Mouse (Mus musculus) forebrain, embryonic 11.5 days (tissue): Measurements from ENCODE around the gene Dpm3. TPM values are rescaled to one million over a fixed set of nuclear protein-coding genes. Genes with fewer than 3 reads are reported as not detected.

Source experiments
- ATAC-seq: fragments of 200-750 bp; cut with Nextera tagmentation; replicated peaks from 2 replicates; pipeline ENCODE4 v1.8.0; 2017; ENCODE audit warnings: moderate TSS enrichment; ENCODE audit not compliant: low FRiP score
- DNase-seq: peaks from one replicate; pipeline ENCODE4 v3.0.0-alpha.2; 2017; ENCODE audit warnings: low spot score
- H3K27ac ChIP-seq: fragments of 300-500 bp; sonication (generic); 2 replicates; pipeline ENCODE4 v1.5.1; 2014; ENCODE audit warnings: low read depth, low read length
- H3K27me3 ChIP-seq: fragments of 300-500 bp; sonication (generic); 2 replicates; pipeline ENCODE4 v1.6.1; 2014; ENCODE audit warnings: mild to moderate bottlenecking, low read length, mixed read lengths; ENCODE audit not compliant: control insufficient read depth, insufficient read depth
- H3K36me3 ChIP-seq: fragments of 300-500 bp; sonication (generic); 2 replicates; pipeline ENCODE4 v1.6.1; 2014; ENCODE audit warnings: mild to moderate bottlenecking, low read length, moderate library complexity, mixed read lengths; ENCODE audit not compliant: control insufficient read depth, insufficient read depth
- H3K4me1 ChIP-seq: fragments of 300-500 bp; sonication (generic); replicated peaks from 2 replicates; pipeline ENCODE4 v1.6.1; 2014; ENCODE audit warnings: low read length, mixed read lengths; ENCODE audit not compliant: control insufficient read depth, insufficient read depth
- H3K4me2 ChIP-seq: fragments of 300-500 bp; sonication (generic); 2 replicates; pipeline ENCODE4 v1.6.1; 2014; ENCODE audit warnings: low read depth, mild to moderate bottlenecking, low read length, moderate library complexity, mixed read lengths; ENCODE audit not compliant: severe bottlenecking
- H3K4me3 ChIP-seq: fragments of 300-500 bp; sonication (generic); 2 replicates; pipeline ENCODE4 v1.5.1; 2014; ENCODE audit warnings: low read depth, low read length
- H3K9ac ChIP-seq: fragments of 300-500 bp; sonication (generic); 2 replicates; pipeline ENCODE4 v1.6.1; 2014; ENCODE audit warnings: low read length
- H3K9me3 ChIP-seq: fragments of 300-500 bp; sonication (generic); 2 replicates; pipeline ENCODE4 v1.6.1; 2016; ENCODE audit warnings: low read length, mixed read lengths; ENCODE audit not compliant: control insufficient read depth
- WGBS: fragments of 180-500 bp; shearing (Covaris S2); extraction: QIAGEN DNeasy Blood & Tissue Kit; methylation state at CpG from one replicate; pipeline ENCODE4 v1.1.7; 2014; 5-methylcytosine and 5-hydroxymethylcytosine counted together
- microRNA counts: library from miRNA; unstranded; fragments of <30 nt; microRNA quantifications from one replicate; lab custom pipeline; 2015
- microRNA-seq: library from miRNA; unstranded; fragments of <30 nt; microRNA quantifications from one replicate; pipeline ENCODE4, GENCODE M21; 2016; ENCODE audit not compliant: insufficient number of aligned reads
- polyA plus RNA-seq: library from polyadenylated mRNA; unstranded; fragments of >200 nt; fragmentation: Nextera tagmentation; extraction: Ambion mirVana; gene quantifications from 2 replicates; pipeline ENCODE4 v1.2.1, GENCODE M21; 2014

Dpm3 gene
- polyA plus RNA-seq, 1 experiment from 2014 or later, result 79.0 TPM

DNA sequence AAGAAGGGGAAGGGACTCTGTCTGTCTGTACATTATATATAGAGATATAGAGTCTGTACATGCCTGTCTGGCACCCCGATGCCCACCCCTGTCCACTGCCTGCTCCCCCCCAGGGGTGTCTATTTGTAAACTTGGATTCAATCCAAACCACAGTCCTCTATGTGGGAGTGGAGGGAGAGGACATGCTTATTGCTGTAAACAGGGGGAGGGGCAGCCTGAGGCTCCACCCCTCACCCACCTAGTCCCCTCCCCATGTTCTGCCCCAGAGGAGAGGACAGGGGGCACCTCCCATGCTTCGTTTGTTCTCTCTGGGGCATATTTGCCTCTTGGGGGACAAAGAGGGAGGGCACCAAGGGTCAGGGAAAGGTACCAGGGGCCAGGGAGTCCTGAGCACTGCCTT lies 55.6 kb downstream of the Dpm3 start:
- ATAC-seq (0 out of 2 replicates have a peak, but pooled peaks have one; percentile 7), DNase-seq (no peak)
- no peaks in the 10 kb centered on the region for H3K9me3 ChIP-seq
- peak overlapping the region; percentile 70 for H3K4me2 ChIP-seq
- H3K27me3 ChIP-seq, result peaks cover 31% of the 10 kb centered on the region
- H3K4me3 ChIP-seq, result no peak overlapping the region; the same call in 1 of the 2 replicates
- no peaks in the 10 kb centered on the region for H3K36me3 ChIP-seq
- H3K27ac ChIP-seq, result no peak overlapping the region
- peaks cover 21% of the 10 kb centered on the region for H3K4me1 ChIP-seq
- WGBS, result 49% methylated on average over 2 of the region's 2 CpGs
- peak overlapping the region; percentile 60 for H3K9ac ChIP-seq

DNA sequence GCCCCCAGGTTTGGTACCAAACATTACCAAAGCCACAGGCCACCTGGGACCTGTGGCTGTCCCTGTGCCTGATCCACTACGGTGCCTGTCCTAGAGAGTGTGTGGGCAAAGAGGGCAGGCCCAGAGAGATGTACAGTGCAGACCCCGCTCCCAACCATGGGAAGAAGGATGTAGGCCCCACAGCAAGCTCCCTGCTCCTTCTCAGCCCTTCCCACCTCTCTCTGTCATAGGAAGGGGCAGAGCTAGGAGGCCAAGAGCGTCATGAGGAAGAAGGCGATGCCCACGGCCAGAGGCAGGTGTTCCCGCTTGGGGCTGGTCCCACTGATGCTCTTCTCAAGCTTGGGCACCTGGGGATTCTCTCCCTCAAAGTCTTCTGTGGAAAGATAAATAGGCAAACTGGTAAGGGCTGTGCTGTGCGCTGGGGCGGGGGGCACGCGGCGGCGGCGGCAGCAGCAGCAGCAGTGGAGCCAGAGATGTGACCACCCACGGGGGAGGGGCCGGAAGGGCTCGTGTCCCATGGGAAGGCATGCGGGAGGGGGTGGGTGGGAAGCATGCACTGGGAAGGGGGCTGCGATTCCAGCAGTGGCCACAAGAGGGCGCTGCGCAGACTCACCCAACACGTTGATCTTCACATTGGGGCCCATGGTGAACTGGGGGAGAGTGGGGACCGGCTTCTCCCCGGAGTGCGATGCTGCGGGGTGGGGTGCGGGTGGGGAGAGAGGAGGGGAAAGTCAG lies 56.2 kb downstream of the Dpm3 start:
- H3K36me3 ChIP-seq, result no peaks in the 10 kb centered on the region
- H3K27me3 ChIP-seq, result peaks cover 37% of the 10 kb centered on the region
- peak overlapping the region; percentile 60 for H3K9ac ChIP-seq
- H3K27ac ChIP-seq, result no peak overlapping the region; the same call in 1 of the 2 replicates
- WGBS, result 5% methylated on average over 24 of the region's 26 CpGs
- H3K9me3 ChIP-seq, result no peaks in the 10 kb centered on the region
- peak; percentile 29 for ATAC-seq
- peak overlapping the region; percentile 70 for H3K4me2 ChIP-seq
- DNase-seq, result peak; percentile 96
- H3K4me3 ChIP-seq, result peak overlapping the region; percentile 32
- H3K4me1 ChIP-seq, result peaks cover 22% of the 10 kb centered on the region

DNA sequence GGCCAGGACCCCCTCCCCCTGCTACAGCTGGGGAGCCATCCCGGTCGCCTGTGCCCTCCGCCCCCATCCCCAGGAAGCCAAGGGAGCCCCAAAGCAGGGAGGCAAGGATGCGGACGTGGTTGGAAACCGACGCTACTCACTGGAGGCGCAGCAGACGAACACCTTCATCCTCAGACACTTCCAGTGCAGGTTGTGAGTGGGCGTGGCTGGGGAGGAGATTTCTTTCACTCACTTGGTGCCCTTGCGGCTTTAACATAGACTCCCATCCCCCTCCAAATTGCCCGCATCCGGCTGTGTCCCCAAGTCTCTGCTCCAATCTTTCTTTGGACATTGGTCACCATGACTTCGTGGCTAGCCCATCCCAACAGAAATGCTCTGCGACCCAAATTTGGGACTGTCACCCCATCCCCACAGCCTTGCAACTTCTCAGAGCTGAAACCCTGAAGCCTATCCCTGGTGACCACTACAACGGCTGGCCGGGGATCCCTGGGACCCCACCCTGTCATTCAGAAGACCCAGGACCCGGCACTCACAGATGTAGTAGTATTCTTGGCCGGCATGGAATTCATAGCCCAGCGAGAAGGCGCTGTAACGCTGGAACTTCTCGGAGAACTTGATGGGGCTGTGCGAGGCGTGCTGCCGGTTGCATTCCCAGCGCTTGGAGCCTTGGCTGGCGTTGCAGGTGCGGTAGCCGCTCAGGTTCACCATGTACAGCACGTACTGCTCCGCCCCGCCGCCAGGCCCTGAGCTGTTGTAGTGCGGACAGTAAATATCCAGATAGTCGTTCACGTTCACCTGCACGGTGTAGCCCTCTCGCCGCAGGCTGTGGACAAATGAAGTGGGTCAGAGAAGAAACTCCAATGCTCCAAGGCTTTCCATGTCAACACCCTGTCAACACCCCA lies 57.0 kb downstream of the Dpm3 start:
- Histone ChIP-seq H3K27ac (no peak overlapping the region), H3K4me1 (peaks cover 31% of the 10 kb centered on the region), H3K36me3 (no peaks in the 10 kb centered on the region), H3K27me3 (peaks cover 45% of the 10 kb centered on the region), H3K9me3 (no peaks in the 10 kb centered on the region), H3K4me2 (peak overlapping the region; percentile 70), H3K9ac (peak overlapping the region; percentile 37), H3K4me3 (peak overlapping the region; percentile 32)
- ATAC-seq (peak; percentile 22), DNase-seq (no peak)
- WGBS, result 7% methylated on average over 39 of the region's 40 CpGs

MicroRNAs within 50 kb of the gene (microRNA counts, 519-probe panel; counts per million panel counts)
- 5,667 counts per million, percentile 74 among the panel's probes with 10 or more counts for microRNA mmu-miR-92b (lab: Ali Mortazavi, UCI)

Small RNA genes lying within 50 kb of the gene (microRNA-seq; reads per million reads assigned to microRNA genes)
- 19,871 reads per million, percentile 98 among the genes with 10 or more reads in this experiment for gene Mir92b

Other genes with a start within 250 kb of the Dpm3 start
- gene Rusc1, start 166.0 kb upstream of the Dpm3 start, polyA plus RNA-seq, result 23.9 and 24.5 TPM in 2 replicates
- not detected in 2 replicates for gene Gm43738, start 158.3 kb upstream of the Dpm3 start, polyA plus RNA-seq
- gene Fdps, start 157.4 kb upstream of the Dpm3 start, polyA plus RNA-seq, result 332 and 356 TPM in 2 replicates
- gene Pklr, start 123.2 kb upstream of the Dpm3 start, polyA plus RNA-seq, result 2.1 and 2.8 TPM in 2 replicates
- gene Hcn3, start 99.2 kb upstream of the Dpm3 start, polyA plus RNA-seq, result 6.3 and 6.7 TPM in 2 replicates
- gene Clk2, start 94.6 kb upstream of the Dpm3 start, polyA plus RNA-seq, result 34.7 and 40.8 TPM in 2 replicates
- gene Scamp3, start 81.9 kb upstream of the Dpm3 start, polyA plus RNA-seq, result 92.5 and 107 TPM in 2 replicates
- 26.3 and 27.8 TPM in 2 replicates for gene Fam189b, start 76.2 kb upstream of the Dpm3 start, polyA plus RNA-seq
- 32.4 and 37.7 TPM in 2 replicates for gene Gba, start 56.4 kb upstream of the Dpm3 start, polyA plus RNA-seq
- gene Thbs3, start 44.2 kb upstream of the Dpm3 start, polyA plus RNA-seq, result 63.3 and 69.9 TPM in 2 replicates
- 194 and 213 TPM in 2 replicates for gene Mtx1, start 32.3 kb upstream of the Dpm3 start, polyA plus RNA-seq
- gene Muc1, start 30.3 kb upstream of the Dpm3 start, polyA plus RNA-seq, result 2.0 and 3.4 TPM in 2 replicates
- 237 and 252 TPM in 2 replicates for gene Krtcap2, start 13.4 kb upstream of the Dpm3 start, polyA plus RNA-seq
- 11.9 and 13.5 TPM in 2 replicates for gene Trim46, start 13.0 kb upstream of the Dpm3 start, polyA plus RNA-seq
- gene Slc50a1, start 11.2 kb downstream of the Dpm3 start, polyA plus RNA-seq, result 28.4 and 31.8 TPM in 2 replicates
- gene Efna1, start 21.8 kb downstream of the Dpm3 start, polyA plus RNA-seq, result 10.8 and 11.4 TPM in 2 replicates
- gene Efna3, start 63.6 kb downstream of the Dpm3 start, polyA plus RNA-seq, result 6.6 and 7.7 TPM in 2 replicates
- gene Efna4, start 78.7 kb downstream of the Dpm3 start, polyA plus RNA-seq, result 17.1 and 20.7 TPM in 2 replicates
- gene Adam15, start 90.6 kb downstream of the Dpm3 start, polyA plus RNA-seq, result 27.9 and 28.4 TPM in 2 replicates
- gene Dcst2, start 102.6 kb downstream of the Dpm3 start, polyA plus RNA-seq, result 0.13 TPM in 1 of 2 replicates, not detected in the other
- 0.08 and 0.15 TPM in 2 replicates for gene Dcst1, start 105.9 kb downstream of the Dpm3 start, polyA plus RNA-seq
- gene Zbtb7b, start 135.4 kb downstream of the Dpm3 start, polyA plus RNA-seq, result 1.3 and 1.4 TPM in 2 replicates
- 0.91 and 1.9 TPM in 2 replicates for gene Lenep, start 143.4 kb downstream of the Dpm3 start, polyA plus RNA-seq
- gene Flad1, start 152.5 kb downstream of the Dpm3 start, polyA plus RNA-seq, result 28.5 and 31.9 TPM in 2 replicates
- 491 and 495 TPM in 2 replicates for gene Cks1b, start 159.0 kb downstream of the Dpm3 start, polyA plus RNA-seq
- 30.9 and 31.6 TPM in 2 replicates for gene Shc1, start 159.1 kb downstream of the Dpm3 start, polyA plus RNA-seq
- 53.9 and 60.6 TPM in 2 replicates for gene Pygo2, start 170.9 kb downstream of the Dpm3 start, polyA plus RNA-seq
- gene Pbxip1, start 177.3 kb downstream of the Dpm3 start, polyA plus RNA-seq, result 9.1 and 10.0 TPM in 2 replicates
- gene Pmvk, start 195.2 kb downstream of the Dpm3 start, polyA plus RNA-seq, result 62.5 and 71.1 TPM in 2 replicates